20 mouse cellular contexts compared by ENCODE assay signal in the genomic region with DNA sequence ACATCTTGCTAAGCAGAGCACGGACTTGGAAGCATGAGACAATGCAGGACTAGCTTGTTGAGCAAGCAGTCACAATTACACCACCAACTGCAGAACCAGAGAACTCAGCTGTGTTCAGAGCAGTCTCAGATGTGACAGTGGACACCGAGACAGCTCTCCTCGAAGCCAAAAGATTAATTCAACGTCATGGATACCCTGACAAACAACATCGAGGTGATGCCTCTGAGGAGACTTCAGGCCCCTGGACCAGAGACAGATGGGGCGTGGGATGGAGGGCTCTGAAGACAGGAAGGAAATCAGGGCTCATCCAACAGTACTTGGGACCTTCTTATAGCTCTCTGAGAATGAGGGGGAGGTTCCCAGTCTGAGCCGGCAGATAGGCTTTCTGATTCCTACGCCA.
DNase-seq lines count a peak whose midpoint lies in the region; ATAC-seq and TF ChIP-seq lines count a peak whose summit lies in the region.
"Had no signal": no experiment of that assay in that cellular context is flagged by ENCODE, and none has a peak within 500 bp of the region (broad histone marks: within the 10 kb centered on the region; RNA-seq: fewer than 3 reads in every experiment).

No protein-coding gene starts in this region.

- 0 out of 2 replicates have a peak, but pooled peaks have one; percentile 25 for ATAC-seq in kidney, embryonic 15.5 days (replicated peaks; ENCODE audit: low FRiP score)
- no peak for ATAC-seq in kidney, embryonic 16.5 days (ENCODE audit: low FRiP score, low TSS enrichment)
- no peak for ATAC-seq in CD4-positive, CD25-positive, alpha-beta regulatory T cell, adult 4 months
- ATAC-seq: midbrain, embryonic 15.5 days had no signal

- H3K4me1 ChIP-seq in kidney, embryonic 15.5 days: peaks cover 13% of the 10 kb centered on the region; the same call in 1 of the 2 replicates
- H3K4me1 ChIP-seq in kidney, embryonic 16.5 days (ENCODE audit: insufficient read depth, low read length): peaks cover 16% of the 10 kb centered on the region; the same call in 1 of the 2 replicates
- H3K4me1 ChIP-seq in lung, adult 2 months (ENCODE audit: control insufficient read depth, insufficient read depth, low read length): no peaks in the 10 kb centered on the region
- peaks cover 14% of the 10 kb centered on the region for H3K4me1 ChIP-seq in olfactory bulb, adult 2 months (ENCODE audit: control insufficient read depth, insufficient read depth, low read length)
- H3K4me1 ChIP-seq: forebrain, embryonic 12.5 days; liver, embryonic 15.5 days; megakaryocyte, embryonic 14.5 days; midbrain, embryonic 15.5 days had no signal

- no peak overlapping the region for H3K9ac ChIP-seq in kidney, embryonic 15.5 days
- H3K9ac ChIP-seq in kidney, embryonic 16.5 days (replicated peaks; ENCODE audit: low read length): no peak overlapping the region
- H3K9ac ChIP-seq: forebrain, embryonic 12.5 days; liver, embryonic 15.5 days; midbrain, embryonic 15.5 days had no signal

- 41% methylated on average over 8 of the region's 8 CpGs for WGBS in kidney, embryonic 15.5 days
- WGBS in kidney, embryonic 16.5 days: 35% methylated on average over 8 of the region's 8 CpGs
- WGBS in lung, adult 2 months: 48% methylated on average over 8 of the region's 8 CpGs
- 55% methylated on average over 8 of the region's 8 CpGs for WGBS in olfactory bulb, adult 2 months

- peak; percentile 18 for DNase-seq in lung, postnatal 10 days
- DNase-seq in lung, adult 2 months: no peak
- peak; percentile 63 to 74 for DNase-seq in frontal cortex, postnatal 36 days (ENCODE audit: low spot score in 2 of 2)
- DNase-seq: B cell, adult 2 months; cerebellum, adult 9-10 months; kidney, adult 2 months; kidney, postnatal 25 days; lung, postnatal 14 days; spleen, adult 18-20 months; thymus, adult 2 months had no signal

- no peak for TF ChIP-seq POLR2A in lung, adult 2 months (IDR thresholded peaks at IDR 0.05; ENCODE audit: borderline replicate concordance, extremely low read depth, low read depth, low read length)
- TF ChIP-seq POLR2A in olfactory bulb, adult 2 months (IDR thresholded peaks at IDR 0.05; ENCODE audit: insufficient read depth, low read depth, low read length): no peak

- H3K4me3 ChIP-seq in kidney, embryonic 15.5 days (replicated peaks): no peak overlapping the region
- H3K4me3 ChIP-seq in kidney, embryonic 16.5 days (ENCODE audit: low read length): no peak overlapping the region
- no peak overlapping the region for H3K4me3 ChIP-seq in lung, adult 2 months (replicated peaks; ENCODE audit: extremely low read depth, low read depth, low read length)
- no peak overlapping the region for H3K4me3 ChIP-seq in olfactory bulb, adult 2 months (ENCODE audit: insufficient read depth, low read depth, low read length)
- H3K4me3 ChIP-seq: forebrain, embryonic 12.5 days; liver, embryonic 15.5 days; megakaryocyte, embryonic 14.5 days; midbrain, embryonic 15.5 days; myocyte had no signal

- no peaks in the 10 kb centered on the region for H3K36me3 ChIP-seq in kidney, embryonic 15.5 days
- no peaks in the 10 kb centered on the region for H3K36me3 ChIP-seq in kidney, embryonic 16.5 days (ENCODE audit: insufficient read depth, low read length)
- H3K36me3 ChIP-seq: forebrain, embryonic 12.5 days; liver, embryonic 15.5 days; midbrain, embryonic 15.5 days had no signal

- H3K4me2 ChIP-seq in kidney, embryonic 15.5 days: no peak overlapping the region
- no peak overlapping the region for H3K4me2 ChIP-seq in kidney, embryonic 16.5 days (replicated peaks; ENCODE audit: low read depth, low read length)
- H3K4me2 ChIP-seq: forebrain, embryonic 12.5 days; heart, embryonic 11.5 days; liver, embryonic 15.5 days; midbrain, embryonic 15.5 days had no signal

- peaks cover 25% of the 10 kb centered on the region; the same call in 1 of the 2 replicates for H3K27me3 ChIP-seq in kidney, embryonic 15.5 days
- H3K27me3 ChIP-seq in kidney, embryonic 16.5 days (ENCODE audit: insufficient read depth, low read length): 0 out of 2 replicates have a peak, but pooled peaks cover 2% of the 10 kb centered on the region
- H3K27me3 ChIP-seq: forebrain, embryonic 12.5 days; liver, embryonic 15.5 days; midbrain, embryonic 15.5 days had no signal

- no peak for TF ChIP-seq CTCF in lung, adult 2 months (IDR thresholded peaks at IDR 0.05; ENCODE audit: insufficient read depth, low read length)
- no peak for TF ChIP-seq CTCF in olfactory bulb, adult 2 months (IDR thresholded peaks at IDR 0.05; ENCODE audit: insufficient read depth, low read depth, low read length)

- H3K9me3 ChIP-seq in kidney, embryonic 15.5 days (replicated peaks): no peaks in the 10 kb centered on the region; the same call in 1 of the 2 replicates
- peaks cover 9% of the 10 kb centered on the region; the same call in 1 of the 2 replicates for H3K9me3 ChIP-seq in kidney, embryonic 16.5 days (ENCODE audit: low read length)
- H3K9me3 ChIP-seq: forebrain, embryonic 12.5 days; liver, embryonic 15.5 days had no signal

- no peak overlapping the region for H3K27ac ChIP-seq in kidney, embryonic 15.5 days
- H3K27ac ChIP-seq in kidney, embryonic 16.5 days (ENCODE audit: low read length): no peak overlapping the region
- peak overlapping the region; percentile 73; the same call in 1 of the 2 replicates for H3K27ac ChIP-seq in olfactory bulb, adult 2 months (ENCODE audit: insufficient read depth, low read depth, low read length)
- H3K27ac ChIP-seq: forebrain, embryonic 12.5 days; liver, embryonic 15.5 days; midbrain, embryonic 15.5 days had no signal
